Comparison of ENCODE assay signal across 12 mouse cellular contexts in the genomic region with DNA sequence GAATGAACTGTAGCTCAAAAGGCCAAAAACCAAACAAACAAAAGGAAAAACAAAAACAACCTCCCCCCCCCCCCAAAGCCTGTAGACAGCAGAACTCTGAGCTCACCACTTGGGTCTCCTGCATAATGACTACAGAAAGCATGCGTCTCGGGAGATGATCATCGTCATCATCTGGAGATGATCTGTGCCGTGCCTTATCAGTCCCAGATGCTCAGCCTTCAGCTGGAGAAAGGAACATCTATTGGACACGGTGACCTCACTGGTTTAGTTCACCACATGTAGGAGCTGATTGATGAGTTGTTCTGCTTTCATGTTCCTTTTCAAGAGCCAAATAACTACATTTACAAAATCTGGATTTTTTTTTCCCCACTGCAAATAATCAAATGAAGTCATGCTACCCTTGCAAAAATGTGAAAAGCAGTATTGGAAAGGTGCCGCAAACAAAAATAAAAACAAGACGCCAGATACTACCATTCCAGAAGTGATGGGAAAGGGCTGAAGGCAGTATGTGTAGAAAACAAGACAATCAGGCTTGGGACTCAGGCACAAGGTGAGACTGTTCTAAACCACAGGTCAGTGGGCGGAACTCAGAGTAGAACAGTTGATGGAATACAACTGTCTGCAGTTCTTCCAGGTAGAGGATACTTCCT. TPM values are rescaled to one million over a fixed set of nuclear protein-coding genes. Genes with fewer than 3 reads are reported as not detected.
DNase-seq lines count a peak whose midpoint lies in the region; ATAC-seq and TF ChIP-seq lines count a peak whose summit lies in the region.
"Had no signal": no experiment of that assay in that cellular context is flagged by ENCODE, and none has a peak within 500 bp of the region (broad histone marks: within the 10 kb centered on the region; RNA-seq: fewer than 3 reads in every experiment).

Gene Rnase10 (plus strand): TSS at position 600 of the 650 bp plus-strand sequence.

- 84% methylated on average over 8 of the region's 8 CpGs for WGBS in kidney, embryonic 15.5 days
- 83% methylated on average over 8 of the region's 8 CpGs for WGBS in thymus, adult 2 months
- WGBS in intestine, embryonic 16.5 days, result 85% methylated on average over 8 of the region's 8 CpGs
- 78% methylated on average over 8 of the region's 8 CpGs for WGBS in hindbrain, embryonic 11.5 days

- H3K9ac ChIP-seq in kidney, embryonic 15.5 days, result no peak within 1 kb of the TSS
- H3K9ac ChIP-seq in intestine, embryonic 16.5 days (ENCODE audit: low read depth, low read length), result peak within 1 kb of the TSS; percentile 31; the same call in 1 of the 2 replicates
- H3K9ac ChIP-seq in hindbrain, embryonic 11.5 days (ENCODE audit: low read depth, low read length), result no peak within 1 kb of the TSS

- ATAC-seq in kidney, embryonic 15.5 days (replicated peaks; ENCODE audit: low FRiP score), result no peak
- ATAC-seq in intestine, embryonic 16.5 days, result no peak
- ATAC-seq in hindbrain, embryonic 11.5 days (ENCODE audit: low FRiP score), result no peak

- no peak for TF ChIP-seq POLR2A in thymus, adult 2 months (IDR thresholded peaks at IDR 0.05; ENCODE audit: control insufficient read depth, extremely low read depth, insufficient read depth, low read length, poor library complexity)

- H3K27me3 ChIP-seq in kidney, embryonic 15.5 days, result no peaks in the 10 kb centered on the region
- H3K27me3 ChIP-seq in thymus, adult 2 months (ENCODE audit: control insufficient read depth, insufficient read depth, low read length), result no peaks in the 10 kb centered on the region
- no peaks in the 10 kb centered on the region for H3K27me3 ChIP-seq in intestine, embryonic 16.5 days (replicated peaks; ENCODE audit: control insufficient read depth, insufficient read depth, low read length)
- H3K27me3 ChIP-seq in hindbrain, embryonic 11.5 days (ENCODE audit: control insufficient read depth, insufficient read depth, low read length), result no peaks in the 10 kb centered on the region

- H3K4me1 ChIP-seq in kidney, embryonic 15.5 days, result no peaks in the 10 kb centered on the region
- no peaks in the 10 kb centered on the region; the same call in 1 of the 2 replicates for H3K4me1 ChIP-seq in thymus, adult 2 months (replicated peaks; ENCODE audit: control insufficient read depth, insufficient read depth, low read length)
- no peaks in the 10 kb centered on the region for H3K4me1 ChIP-seq in intestine, embryonic 16.5 days (ENCODE audit: control insufficient read depth, insufficient read depth, low read length)
- no peaks in the 10 kb centered on the region for H3K4me1 ChIP-seq in hindbrain, embryonic 11.5 days (replicated peaks; ENCODE audit: control insufficient read depth, insufficient read depth, low read length)

- no peaks in the 10 kb centered on the region for H3K36me3 ChIP-seq in kidney, embryonic 15.5 days
- no peaks in the 10 kb centered on the region for H3K36me3 ChIP-seq in thymus, adult 2 months (ENCODE audit: control insufficient read depth, insufficient read depth, low read length)
- no peaks in the 10 kb centered on the region for H3K36me3 ChIP-seq in intestine, embryonic 16.5 days (ENCODE audit: control insufficient read depth, insufficient read depth, low read length)
- no peaks in the 10 kb centered on the region for H3K36me3 ChIP-seq in hindbrain, embryonic 11.5 days (ENCODE audit: control insufficient read depth, insufficient read depth, low read length)
- H3K36me3 ChIP-seq: G1E had no signal

- H3K27ac ChIP-seq in kidney, embryonic 15.5 days, result peak within 1 kb of the TSS; percentile 56; the same call in 1 of the 2 replicates
- H3K27ac ChIP-seq in thymus, adult 2 months (ENCODE audit: control insufficient read depth, insufficient read depth, low read length), result peak within 1 kb of the TSS; percentile 13; the same call in 1 of the 2 replicates
- H3K27ac ChIP-seq in intestine, embryonic 16.5 days (ENCODE audit: low read length), result peak within 1 kb of the TSS; percentile 76
- no peak within 1 kb of the TSS for H3K27ac ChIP-seq in hindbrain, embryonic 11.5 days (ENCODE audit: low read depth, low read length)
- H3K27ac ChIP-seq: macrophage had no signal

- H3K9me3 ChIP-seq in kidney, embryonic 15.5 days (replicated peaks), result no peaks in the 10 kb centered on the region
- no peaks in the 10 kb centered on the region for H3K9me3 ChIP-seq in intestine, embryonic 16.5 days (ENCODE audit: control insufficient read depth, low read length)
- no peaks in the 10 kb centered on the region for H3K9me3 ChIP-seq in hindbrain, embryonic 11.5 days (ENCODE audit: control insufficient read depth, low read length)
- H3K9me3 ChIP-seq: G1E had no signal

- H3K4me3 ChIP-seq in kidney, embryonic 15.5 days (replicated peaks), result no peak within 1 kb of the TSS
- H3K4me3 ChIP-seq in thymus, adult 2 months (ENCODE audit: control insufficient read depth, insufficient read depth, low read length), result no peak within 1 kb of the TSS
- H3K4me3 ChIP-seq in intestine, embryonic 16.5 days (ENCODE audit: low read length), result no peak within 1 kb of the TSS
- H3K4me3 ChIP-seq in hindbrain, embryonic 11.5 days (ENCODE audit: low read depth, low read length), result no peak within 1 kb of the TSS

- TF ChIP-seq CTCF in thymus, adult 2 months (IDR thresholded peaks at IDR 0.05; ENCODE audit: borderline replicate concordance, control insufficient read depth, extremely low read depth, insufficient read depth, low read length, poor library complexity), result no peak

- H3K4me2 ChIP-seq in kidney, embryonic 15.5 days, result no peak within 1 kb of the TSS
- peak within 1 kb of the TSS; percentile 9; the same call in 1 of the 2 replicates for H3K4me2 ChIP-seq in intestine, embryonic 16.5 days (ENCODE audit: low read depth, low read length)
- H3K4me2 ChIP-seq in hindbrain, embryonic 11.5 days (replicated peaks; ENCODE audit: low read depth, low read length), result no peak within 1 kb of the TSS

- DNase-seq in kidney, adult 8-10 months, result no peak
- no peak for DNase-seq in thymus, adult 2 months
- DNase-seq in thymus, postnatal 0 days (ENCODE audit: low spot score), result no peak
- no peak for DNase-seq in cerebellum, adult 11 months
- no peak for DNase-seq in hindbrain, embryonic 11.5 days (ENCODE audit: low spot score)
- DNase-seq: cerebellum, postnatal 25 days; thymus, postnatal 25 days had no signal

RNA-seq across cellular contexts. Expression of gene Rnase10, which starts in this region (rescaled TPM):
- not detected in 2 replicates for polyA plus RNA-seq in kidney, embryonic 15.5 days (2015; fragmentation: Nextera tagmentation; extraction: Ambion mirVana)
- polyA plus RNA-seq in thymus, adult 2 months (2012; rRNA removed), result 0.05 and 0.13 TPM in 2 replicates
- polyA plus RNA-seq in thymus, postnatal 0 days (2015; fragmentation: Nextera tagmentation; extraction: Ambion mirVana), result 0.22 TPM in 1 of 2 replicates, not detected in the other
- 0.20 and 0.29 TPM in 2 replicates for polyA plus RNA-seq in intestine, embryonic 16.5 days (2015; fragmentation: Nextera tagmentation; extraction: Ambion mirVana)
- not detected in 2 replicates for polyA plus RNA-seq in hindbrain, embryonic 11.5 days (2014; fragmentation: Nextera tagmentation; extraction: Ambion mirVana)
- polyA plus RNA-seq: adrenal gland, adult 2 months; G1E; macrophage had no signal
